Mouse (Mus musculus): ENCODE data around the gene Cradd.

The Cradd gene

DNA sequence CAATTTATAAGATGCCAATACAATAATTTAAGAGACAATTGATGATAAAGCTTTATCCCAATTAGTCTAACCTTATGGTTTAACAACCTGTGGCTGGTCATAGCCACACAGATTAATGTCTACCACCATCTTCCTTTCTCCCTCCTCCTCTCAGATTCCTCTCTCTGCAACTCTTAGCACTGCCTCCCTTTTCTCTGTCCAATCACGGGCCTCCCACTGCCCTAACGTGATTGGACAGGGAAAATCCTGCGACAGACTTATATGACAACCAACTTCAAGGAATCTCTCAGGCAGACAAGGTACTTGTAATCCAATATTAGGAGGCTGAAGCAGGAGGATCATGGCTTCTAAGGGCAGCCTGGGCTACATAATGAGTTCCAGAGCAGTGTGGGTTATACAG is 8.7 kb upstream of the Cradd start:
- DNase-seq (ENCODE audit: low spot score in 2 of 2): no peak

DNA sequence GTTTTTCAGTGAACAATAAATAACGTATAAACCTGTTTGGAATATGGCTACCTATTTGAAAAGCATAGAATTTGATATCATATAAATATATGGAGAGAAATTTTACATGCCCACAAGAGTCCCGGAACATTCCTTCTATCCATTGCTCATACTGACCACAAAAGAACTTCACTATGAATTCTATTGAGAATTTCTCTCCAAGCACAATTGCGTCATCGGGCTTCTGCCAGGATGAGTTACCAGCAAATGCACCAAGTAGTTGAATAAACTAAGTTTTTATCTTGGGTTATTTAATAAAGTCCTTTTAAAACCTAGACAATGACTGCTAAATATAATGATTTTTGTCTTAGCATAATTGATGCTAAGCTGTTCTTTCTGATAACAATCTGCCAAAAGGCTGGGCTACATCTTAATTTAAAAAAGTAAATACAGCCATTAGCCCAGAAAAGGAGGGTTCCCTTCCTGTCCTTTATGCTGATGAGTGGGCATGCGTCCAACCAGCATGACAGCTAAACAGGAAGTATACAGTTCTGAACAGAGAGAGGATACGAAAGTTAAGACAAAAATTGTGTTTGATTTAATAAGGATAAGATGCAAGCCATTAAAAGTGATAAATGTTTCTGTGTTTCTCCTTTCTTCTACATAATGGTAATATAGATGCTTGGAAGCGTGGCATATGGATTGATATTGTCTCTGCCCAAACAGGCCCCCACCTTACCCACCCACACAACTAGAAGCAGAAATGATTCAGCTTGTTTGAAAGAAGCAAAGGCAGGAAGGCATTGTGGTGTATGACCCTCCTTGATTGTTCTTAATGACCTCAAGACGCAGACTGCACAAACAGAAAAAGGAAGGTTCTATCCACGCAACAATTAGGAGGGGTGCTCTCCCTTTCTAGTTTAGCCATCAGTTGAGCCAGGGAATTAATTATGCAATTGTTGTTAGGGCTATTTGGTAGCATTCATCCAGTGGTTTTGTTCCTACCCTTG is 6.7 kb upstream of the Cradd start:
- no peak for DNase-seq (ENCODE audit: low spot score in 2 of 2)

DNA sequence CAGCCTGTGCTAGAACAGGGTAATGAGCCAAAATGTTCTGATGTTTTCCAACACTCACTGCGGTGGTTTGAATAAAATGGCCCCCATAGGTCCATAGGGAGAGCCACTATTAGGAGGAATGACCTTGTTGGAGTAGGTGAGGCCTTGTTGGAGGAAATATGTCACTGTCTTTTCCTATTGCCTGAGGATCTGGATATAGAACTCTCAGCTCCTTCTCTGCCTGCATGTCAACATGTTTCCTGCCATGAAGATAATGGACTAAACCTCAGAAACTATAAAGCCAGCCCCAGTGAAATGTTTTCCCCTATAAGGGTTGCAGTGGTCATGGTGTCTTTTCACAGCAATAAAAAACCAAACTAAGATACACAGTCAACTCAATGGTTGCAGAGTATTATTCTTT is 6.0 kb upstream of the Cradd start:
- DNase-seq (ENCODE audit: low spot score in 2 of 2): no peak

DNA sequence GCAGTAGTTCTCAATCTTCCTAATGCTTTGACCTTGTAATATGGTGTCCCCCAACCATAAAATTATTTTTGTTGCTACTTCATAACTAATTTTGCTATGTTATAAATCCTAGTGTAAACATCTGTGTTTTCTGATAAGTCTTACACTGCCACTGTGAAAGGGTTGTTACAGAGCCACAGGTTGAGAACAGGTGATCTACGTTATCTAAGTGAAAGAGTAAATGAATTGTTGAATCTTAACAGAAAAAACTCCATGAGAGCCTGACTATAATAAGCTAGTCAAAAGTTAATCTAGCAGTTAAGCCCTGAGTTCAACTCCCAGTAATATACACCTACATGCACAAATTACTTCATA is 322 bp upstream of the Cradd start:
- no peak for DNase-seq (ENCODE audit: low spot score in 2 of 2)

DNA sequence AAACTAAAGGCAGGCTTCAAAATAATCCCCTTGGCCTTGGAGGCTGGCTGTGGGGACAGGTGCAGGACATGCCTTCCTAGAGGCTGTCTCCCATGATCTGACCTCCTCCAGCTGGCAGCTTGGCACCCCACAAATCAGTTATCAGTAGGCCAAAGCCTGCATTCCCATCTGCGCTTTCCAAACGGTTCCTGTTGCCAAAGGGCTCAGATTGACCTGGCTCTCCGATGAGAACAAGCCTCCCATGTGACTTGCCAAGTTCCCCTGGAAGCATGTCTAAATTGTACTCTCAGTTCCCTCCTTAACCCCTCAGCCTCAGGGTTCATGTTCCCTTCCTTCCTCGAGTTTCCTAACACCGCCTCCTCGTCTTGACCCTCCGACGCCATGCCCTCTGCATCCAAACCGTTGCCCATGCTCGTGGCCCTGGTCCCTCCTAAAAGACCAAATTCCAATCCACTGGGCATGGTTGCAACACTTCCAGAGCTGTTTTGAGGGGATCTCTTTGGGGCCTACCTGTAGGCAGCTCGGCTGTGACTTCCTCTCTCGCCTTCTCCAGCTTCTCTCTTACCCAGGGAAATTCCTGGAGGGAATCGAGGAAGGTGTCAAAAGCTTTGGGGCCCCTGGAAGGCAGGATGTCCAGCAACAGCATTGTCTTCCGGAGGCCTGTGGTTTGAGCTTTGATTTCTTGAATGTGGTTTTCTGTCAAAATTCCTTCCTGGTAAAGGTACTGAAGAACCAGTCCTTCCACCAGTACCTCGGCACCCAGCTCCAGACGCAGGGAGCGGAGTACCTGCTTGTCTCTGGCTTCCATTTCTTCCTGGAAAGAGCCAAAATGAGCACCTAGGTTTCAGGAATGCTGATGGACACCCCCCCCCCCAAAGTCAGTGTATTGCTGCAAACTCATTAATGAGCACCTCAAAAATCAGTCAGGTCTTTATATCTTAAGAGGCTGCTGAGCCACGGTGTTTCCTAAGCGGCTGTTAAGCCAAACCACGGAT is 1.6 kb downstream of the Cradd start:
- DNase-seq (ENCODE audit: low spot score in 2 of 2): no peak

DNA sequence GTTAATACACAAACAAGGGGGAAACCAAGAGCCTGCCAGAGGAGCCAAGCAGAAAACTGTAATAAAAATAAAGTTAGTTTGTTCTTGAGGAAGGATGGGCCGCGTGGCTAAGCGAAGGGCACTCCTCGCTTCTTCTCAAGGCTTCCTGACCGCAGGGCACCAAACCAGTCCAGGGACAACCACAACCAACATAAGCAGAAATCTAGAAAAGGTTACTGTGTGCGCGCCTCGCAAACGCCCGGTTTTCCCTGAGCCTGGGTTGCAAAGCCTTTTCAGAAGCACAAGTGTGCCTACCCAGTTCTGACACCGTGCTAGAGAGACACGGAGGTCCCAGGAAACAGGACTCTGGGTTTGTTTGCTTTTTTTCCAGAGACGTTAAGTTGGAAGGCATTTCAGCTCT is 4.9 kb downstream of the Cradd start:
- no peak for DNase-seq (ENCODE audit: low spot score in 2 of 2)

DNA sequence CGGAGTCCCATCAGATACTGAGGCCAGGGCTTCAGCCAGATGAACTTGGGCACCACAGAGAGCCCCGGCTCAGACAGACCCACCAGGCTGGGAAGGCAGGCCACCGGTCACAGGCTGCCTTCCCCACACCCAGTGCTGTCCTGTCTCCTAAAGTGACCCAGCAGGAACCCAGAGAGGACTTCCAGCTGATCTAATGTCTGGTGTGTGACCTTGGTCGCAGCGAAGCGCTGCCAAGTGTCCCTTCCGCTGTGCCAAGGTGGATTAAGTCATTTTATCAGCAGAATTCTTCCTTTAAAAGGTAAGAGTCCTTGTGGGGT is 5.6 kb downstream of the Cradd start:
- no peak for DNase-seq (ENCODE audit: low spot score in 2 of 2)

DNA sequence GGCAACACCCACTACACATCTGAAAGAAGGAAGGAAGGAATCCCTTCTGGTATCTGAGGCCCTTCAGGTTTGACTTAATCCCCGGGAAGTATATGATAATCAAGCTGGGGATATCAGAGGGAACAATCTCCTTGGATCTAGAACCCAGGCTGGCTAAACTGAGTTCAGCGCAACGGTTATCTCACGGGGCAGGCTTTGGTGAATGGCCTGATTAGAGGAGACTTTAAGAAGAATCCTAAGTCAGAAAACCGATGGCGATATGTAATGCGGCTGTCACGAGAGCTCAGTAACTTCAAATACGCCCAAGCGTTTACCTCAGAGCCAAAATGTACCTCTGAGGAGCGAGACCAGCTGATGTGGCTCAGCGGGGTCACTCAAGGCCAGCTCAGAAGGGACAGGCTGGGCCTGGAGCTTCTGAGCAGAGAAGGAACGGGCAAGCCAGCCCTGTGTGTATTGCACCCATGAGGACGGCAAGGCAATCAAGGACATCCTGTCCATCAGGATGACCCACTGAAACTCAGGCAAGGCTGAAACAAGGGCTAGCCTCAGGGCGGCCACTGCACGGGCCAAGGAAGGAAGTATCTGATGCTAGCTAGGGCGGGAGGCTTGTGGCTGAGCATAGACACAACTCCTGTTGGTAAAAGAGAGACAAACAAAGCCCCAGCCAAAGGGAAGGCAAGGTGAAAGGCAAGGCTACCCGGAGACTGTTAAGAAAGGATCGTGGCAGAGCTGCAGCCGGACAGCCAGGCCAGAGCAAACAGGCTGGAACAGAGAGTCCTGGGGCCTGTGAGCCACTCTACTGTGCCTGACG is 6.1 kb downstream of the Cradd start:
- no peak for DNase-seq (ENCODE audit: low spot score in 2 of 2)

DNA sequence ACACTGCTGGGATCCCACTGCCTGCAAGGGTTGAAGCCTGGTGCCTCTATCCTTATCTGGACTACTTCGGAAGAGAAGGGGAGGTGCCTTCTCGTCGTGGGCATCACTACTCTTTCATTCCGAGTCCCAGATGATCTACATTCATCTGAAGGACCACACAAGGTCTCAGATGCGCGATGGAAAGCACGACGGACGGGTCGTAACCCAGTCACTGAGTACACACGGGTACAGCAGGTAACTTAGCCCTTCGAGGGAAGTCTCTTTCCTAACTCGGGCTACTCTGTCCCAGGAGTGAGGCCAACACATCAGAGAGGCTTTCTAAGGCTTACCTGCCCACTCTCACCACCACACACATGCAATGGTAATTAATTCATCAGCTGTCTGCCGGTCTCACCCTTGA is 6.8 kb downstream of the Cradd start:
- no peak for DNase-seq (ENCODE audit: low spot score in 2 of 2)

DNA sequence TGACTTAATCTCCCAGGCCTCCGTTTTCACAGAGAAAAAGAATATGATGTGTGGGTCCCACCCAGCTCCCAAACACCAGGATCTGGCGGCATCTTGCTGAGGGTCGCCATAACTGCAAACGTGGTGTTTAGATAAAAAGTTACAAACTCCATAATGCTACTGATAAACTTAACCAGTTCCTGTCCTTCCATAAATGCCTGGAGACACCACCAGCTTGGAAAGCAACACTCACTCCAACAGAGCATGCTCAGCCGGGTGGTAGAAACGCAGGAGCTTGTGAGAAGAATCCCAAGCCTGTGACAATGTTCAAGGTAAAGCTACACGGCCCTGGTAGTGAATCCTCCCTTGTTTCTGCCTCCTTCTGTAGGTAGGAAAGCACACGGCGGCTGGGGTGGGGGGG is 7.3 kb downstream of the Cradd start:
- DNase-seq (ENCODE audit: low spot score in 2 of 2): no peak

DNA sequence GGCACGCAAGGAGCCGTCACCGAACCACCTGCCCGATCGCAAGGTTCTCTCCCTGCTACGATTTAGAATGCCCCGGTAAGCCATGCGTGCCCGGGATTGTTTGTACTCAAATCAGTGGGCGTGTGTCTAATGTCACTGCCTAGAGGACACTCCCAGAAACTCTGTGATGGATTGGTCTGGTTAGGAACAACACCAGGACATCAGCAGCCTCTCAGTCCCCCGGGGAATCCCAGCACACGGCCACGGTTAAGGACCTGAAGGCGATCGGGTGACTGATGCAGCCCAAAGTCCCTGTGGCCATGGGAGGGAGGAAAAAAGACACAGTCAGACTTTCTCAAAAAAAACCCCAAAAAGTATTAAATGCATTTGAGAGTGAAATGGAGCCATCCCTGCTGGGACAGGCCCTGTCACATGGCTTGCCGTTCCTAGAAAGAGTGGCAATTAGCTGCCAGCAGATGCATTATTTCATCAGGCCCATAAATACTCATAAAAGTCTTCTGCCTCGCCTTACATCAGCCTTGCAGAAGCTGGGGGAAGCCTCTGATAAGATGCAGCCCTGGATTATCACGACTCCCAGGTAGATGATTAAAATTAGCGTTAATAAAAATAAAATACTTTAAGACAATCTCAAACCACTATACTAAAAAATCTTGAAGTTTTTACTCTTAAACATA is 8.0 kb downstream of the Cradd start:
- DNase-seq (ENCODE audit: low spot score in 2 of 2): no peak

DNA sequence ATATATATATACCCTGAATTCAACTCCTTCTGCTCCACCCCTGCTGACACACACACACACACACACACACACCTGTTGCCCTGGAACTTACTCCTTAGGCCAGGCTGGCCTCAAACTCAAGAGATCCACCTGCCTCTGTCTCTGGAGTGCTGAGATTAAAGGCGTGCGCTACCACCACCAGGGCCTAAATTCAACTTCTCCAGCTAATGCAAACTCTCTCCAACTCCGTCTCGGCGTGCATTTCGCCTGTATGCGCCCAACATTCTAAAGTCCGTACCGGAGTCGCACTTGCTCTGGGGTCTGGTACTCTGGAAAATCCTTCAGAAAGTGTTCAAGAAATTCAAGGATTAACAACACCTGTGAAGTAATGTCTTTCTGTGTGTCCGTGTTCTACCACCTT is 8.6 kb downstream of the Cradd start:
- DNase-seq (ENCODE audit: low spot score in 2 of 2): no peak

DNA sequence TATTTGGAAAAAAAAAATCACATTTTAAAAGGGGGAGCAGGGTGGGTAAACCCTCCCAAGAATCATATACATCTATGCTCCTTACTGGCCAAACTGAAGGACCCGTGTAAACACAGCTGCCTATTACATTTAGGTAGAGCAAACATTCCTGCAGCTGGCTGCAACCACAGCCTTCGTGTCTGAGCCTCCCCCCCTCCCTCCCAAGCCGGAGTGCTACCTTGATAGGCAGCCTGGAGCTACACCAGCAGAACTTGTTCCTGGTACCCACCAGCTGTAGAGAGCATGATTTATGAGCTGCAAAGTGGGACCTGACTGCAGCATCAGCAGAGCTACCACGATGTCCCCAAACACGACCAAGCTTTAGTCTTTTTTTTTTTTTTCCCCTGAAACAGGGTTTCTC is 9.9 kb downstream of the Cradd start:
- no peak for DNase-seq (ENCODE audit: low spot score in 2 of 2)

DNA sequence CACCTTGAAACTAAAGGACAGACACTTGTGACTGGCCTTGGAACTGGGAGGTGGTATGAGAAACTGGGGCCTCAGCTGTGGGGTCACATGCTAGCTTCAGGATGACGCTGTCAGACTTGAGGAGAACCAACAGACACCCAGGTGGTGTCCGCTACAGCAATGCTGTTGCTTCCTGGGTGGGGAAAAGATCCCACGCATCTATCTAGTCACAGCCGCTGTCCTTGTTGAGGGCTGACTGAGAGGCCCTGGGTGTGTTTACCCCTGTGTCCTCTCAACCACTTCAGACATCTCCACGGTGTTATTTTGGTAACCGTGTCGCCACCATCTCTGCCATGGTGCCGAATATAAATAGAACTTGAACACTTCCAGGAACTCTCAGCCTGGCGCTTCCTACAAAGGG is 10.4 kb downstream of the Cradd start:
- no peak for DNase-seq (ENCODE audit: low spot score in 2 of 2)

DNA sequence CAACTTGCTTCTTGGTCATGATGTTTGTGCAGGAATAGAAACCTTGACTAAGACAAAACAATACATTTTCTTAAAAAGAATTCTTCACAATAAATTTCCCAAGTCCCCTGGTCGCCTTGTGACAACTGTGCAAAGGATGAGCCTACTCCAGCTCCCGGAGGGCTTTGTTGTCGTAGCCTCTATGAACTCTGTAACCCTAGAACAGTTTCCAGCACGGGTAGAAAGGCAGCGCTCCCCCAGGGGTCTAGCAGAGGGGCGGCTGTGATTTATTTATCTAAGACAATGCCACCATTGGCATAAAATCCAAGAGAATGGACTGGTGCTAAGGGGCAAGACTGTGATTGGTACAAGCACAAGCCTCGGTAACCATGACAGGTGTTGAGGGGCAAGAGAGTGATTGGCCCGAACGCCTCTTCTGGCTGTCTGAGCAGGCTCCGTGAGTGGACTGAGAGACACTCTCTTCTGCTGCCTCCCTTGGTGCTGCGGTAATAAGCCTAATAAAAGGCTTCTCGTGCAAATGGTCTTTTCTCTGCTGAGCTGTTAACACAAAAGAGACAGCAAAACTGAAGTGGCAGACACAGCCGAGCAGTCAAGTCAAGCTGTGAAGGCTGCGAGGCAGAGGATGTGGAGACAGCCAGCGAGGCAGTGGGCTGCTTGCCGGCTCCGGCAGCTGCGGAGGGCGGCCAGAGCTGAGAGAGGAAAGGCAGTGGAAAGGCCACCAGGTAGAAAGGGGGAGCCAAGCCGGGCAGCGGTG is 13.1 kb downstream of the Cradd start:
- no peak for DNase-seq (ENCODE audit: low spot score in 2 of 2)

DNA sequence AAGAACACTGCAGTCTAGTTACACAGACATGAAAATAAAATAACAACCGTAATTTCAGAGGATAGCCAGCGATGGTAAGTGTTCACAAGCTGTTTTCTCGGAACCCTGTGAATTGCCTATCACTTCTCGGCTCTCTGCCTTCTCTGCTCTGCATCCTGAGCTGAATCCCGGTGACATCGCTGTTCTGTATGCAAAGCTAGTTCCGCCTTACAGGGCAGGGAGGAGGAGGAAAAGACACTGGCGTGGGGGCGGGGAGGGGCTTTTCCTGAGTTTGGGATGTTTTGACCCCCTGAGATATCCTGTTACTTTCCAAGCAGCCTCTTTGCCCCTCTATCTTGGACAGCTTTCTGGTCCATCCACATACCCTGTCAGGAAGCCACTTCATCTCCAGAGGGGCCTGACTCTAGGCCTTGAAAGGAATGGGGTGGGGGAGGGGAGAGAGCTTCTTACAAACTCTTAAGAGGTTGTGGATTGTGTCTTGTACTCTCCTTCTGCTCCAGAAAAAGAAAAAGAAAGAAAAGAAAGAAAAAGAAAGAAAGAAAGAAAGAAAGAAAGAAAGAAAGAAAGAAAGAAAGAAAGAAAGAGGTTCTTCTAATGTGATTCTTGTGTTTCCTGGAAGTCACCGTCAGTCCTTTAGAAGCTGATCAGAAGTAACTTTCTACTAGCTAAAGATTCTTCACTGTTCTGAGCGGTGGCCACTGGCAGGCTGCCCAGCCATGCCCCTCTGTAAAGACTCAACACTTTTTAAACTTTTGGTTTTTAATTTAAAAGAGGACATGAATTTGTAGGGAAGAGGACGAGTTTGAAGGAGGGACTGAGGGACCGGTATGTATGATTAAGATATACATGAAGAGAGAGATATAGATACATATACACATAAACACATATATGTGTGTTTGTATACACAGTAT is 14.3 kb downstream of the Cradd start:
- DNase-seq (ENCODE audit: low spot score in 2 of 2): no peak

DNA sequence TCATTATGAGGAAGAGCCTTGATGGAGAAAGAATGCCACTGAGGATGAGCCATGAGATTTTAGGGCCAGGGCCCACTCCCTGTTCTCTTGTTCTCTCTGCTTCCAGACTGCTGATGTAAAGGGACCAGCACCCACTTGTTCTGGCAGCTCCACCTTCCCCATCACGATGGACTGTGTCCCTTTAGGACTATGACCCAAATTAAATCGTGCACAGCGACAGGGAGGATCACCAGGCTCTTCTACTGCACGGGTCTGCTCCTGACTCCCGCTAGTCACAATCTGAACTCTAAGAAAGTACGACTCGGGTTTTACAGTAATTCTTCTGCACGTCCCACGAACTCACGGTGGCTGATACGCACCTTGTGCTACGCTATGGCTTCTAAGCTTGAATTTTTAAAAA is 14.9 kb downstream of the Cradd start:
- DNase-seq (ENCODE audit: low spot score in 2 of 2): no peak

DNA sequence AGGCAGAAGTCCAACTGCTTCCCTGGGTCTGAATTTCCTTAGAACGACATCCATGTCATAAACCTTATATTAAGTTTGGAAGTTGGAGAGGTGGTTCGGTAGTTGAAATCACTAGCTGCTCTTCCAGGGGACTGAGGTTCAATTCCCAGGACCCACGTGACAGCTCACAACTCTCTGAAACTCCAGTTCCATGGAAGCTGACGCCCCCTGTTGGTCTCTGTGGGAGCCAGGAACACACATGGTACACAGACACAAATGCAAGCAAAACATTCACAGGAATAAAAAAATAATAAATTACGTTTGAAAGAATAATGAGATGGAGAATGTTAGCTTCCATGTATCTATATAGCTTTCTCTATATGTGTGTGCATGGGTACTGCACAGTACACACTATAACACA is 16.0 kb downstream of the Cradd start:
- no peak for DNase-seq (ENCODE audit: low spot score in 2 of 2)

DNA sequence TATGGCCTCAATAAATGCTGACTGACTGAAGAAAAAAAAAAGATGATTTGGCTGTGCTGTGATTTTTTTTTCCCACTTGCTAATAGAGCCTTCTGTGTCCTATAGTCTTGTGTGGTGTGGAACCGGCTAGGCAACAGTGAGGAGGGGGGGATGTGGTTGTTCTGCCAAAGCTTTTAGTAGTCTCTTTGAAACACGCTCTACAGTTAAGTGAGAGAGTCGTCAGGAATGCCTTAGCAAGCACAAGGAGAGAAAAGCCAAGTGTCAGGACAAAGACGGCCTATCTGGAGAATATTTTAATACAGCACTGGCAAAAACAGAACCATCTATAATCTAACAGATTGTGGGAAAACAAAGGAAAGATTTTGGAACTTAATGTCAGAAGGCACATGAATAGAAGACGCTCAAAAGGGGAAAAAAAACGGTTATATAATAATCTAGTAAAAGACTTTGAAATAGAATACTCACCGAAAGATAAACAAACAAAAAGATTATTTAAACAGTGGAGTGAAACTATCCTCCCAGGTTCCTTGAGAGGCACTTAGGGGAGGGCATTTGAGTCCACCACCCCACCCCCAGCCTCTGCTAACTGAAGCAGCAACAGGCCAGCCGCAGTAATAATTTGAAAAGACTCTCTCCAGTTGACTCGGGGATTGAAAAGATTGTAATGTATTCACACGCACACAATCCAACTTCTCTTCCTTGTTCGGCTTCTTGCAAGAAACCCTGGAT is 16.9 kb downstream of the Cradd start:
- no peak for DNase-seq (ENCODE audit: low spot score in 2 of 2)
